8 mouse cellular contexts compared by ENCODE assay signal in the genomic region with DNA sequence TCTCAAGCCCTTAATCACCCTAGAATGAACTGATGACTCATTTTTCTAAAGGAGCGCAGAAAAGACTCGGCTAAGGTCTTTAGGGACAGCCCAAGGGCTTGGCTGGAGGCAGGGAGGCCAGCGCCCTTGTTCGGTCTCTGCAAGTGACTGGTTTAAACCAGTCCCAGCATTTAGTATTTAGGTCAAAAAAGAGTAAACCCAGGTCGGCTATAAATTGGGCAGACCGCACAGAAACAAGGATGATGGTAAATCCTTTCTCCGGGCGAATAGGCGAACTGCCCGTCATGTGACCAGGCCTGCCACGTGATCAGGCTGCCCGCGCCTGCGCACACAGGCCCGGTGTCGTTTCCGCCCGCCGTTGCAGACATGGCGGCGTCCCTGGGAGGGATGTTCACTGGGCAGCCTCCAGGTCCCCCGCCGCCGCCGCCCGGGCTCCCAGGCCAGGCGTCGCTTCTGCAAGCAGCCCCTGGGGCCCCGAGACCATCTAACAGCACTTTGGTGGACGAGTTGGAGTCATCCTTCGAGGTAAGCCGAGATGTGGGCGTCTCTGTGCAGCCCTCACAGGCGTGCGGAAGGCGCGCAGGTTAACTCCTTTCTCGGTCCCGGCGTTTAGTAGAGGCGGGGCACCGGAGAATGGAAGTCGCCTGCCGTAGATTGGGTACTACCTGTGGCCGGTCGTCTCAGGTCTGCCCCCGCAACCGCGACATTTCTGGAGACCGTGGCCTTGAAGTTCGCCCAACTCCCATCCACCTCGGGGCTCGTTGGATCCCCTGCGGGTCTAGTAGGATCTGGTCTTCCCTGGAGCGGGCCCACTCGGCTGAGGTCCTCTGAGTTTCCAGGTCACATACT. TPM values are rescaled to one million over a fixed set of nuclear protein-coding genes. Genes with fewer than 3 reads are reported as not detected.
A peak's percentile ranks its signal among the peaks of the same experiment; 100 is the strongest.
DNase-seq lines count a peak whose midpoint lies in the region; ATAC-seq lines count a peak whose summit lies in the region.

A gene (plus strand): TSS at position 270 of the 849 bp plus-strand sequence.

- peak within 1 kb of the TSS; percentile 64 for H3K27ac ChIP-seq in hindbrain, embryonic 12.5 days

- H3K36me3 ChIP-seq in hindbrain, embryonic 12.5 days, result peaks cover 16% of the 10 kb centered on the region

- H3K4me2 ChIP-seq in hindbrain, embryonic 12.5 days (replicated peaks), result peak within 1 kb of the TSS; percentile 94

- peaks cover 15% of the 10 kb centered on the region for H3K4me1 ChIP-seq in hindbrain, embryonic 12.5 days

- ATAC-seq in hindbrain, embryonic 12.5 days (ENCODE audit: low FRiP score), result peak; percentile 97

- WGBS in hindbrain, embryonic 12.5 days, result 2% methylated on average over 56 of the region's 56 CpGs

- peak within 1 kb of the TSS; percentile 60 for H3K4me3 ChIP-seq in hindbrain, embryonic 12.5 days

- DNase-seq in Muller cell, postnatal 12 days (ENCODE audit: inconsistent ontology term), result peak; percentile 90
- DNase-seq in cerebellum, adult 9-11 months, result peak; percentile 94
- DNase-seq in frontal cortex, postnatal 10 days (ENCODE audit: low spot score in 2 of 2), result peak; percentile 90 to 93
- peak; percentile 93 to 95 for DNase-seq in layer of hippocampus, postnatal 14 days (ENCODE audit: low spot score in 2 of 2)
- peak; percentile 94 for DNase-seq in lung, postnatal 14 days
- peak; percentile 82 for DNase-seq in retina, adult 2 months (ENCODE audit: low read depth, low spot score)
- DNase-seq in thymus, postnatal 36 days, result peak; percentile 92 to 93

- no peaks in the 10 kb centered on the region for H3K9me3 ChIP-seq in hindbrain, embryonic 12.5 days (replicated peaks)

- H3K9ac ChIP-seq in hindbrain, embryonic 12.5 days, result peak within 1 kb of the TSS; percentile 79

- no peaks in the 10 kb centered on the region for H3K27me3 ChIP-seq in hindbrain, embryonic 12.5 days

RNA-seq across cellular contexts. Expression of the gene that starts here (rescaled TPM):
- polyA plus RNA-seq in hindbrain, embryonic 12.5 days (2016; fragmentation: Nextera tagmentation; extraction: Ambion mirVana), result 255 TPM in 2 replicates
- total RNA-seq in layer of hippocampus, postnatal 14 days (2021), result 10 to 100 TPM; 75.4 to 82.8 TPM

Comparison
In these comparisons a context has a peak if more than half of its experiments do, and no peak if none do; other contexts are left out.
1. Peak in every context shown above with its lines: DNase-seq, ATAC-seq, H3K4me3 ChIP-seq and H3K27ac ChIP-seq.